Comparison of ENCODE assay signal across 9 mouse cellular contexts in the genomic region with DNA sequence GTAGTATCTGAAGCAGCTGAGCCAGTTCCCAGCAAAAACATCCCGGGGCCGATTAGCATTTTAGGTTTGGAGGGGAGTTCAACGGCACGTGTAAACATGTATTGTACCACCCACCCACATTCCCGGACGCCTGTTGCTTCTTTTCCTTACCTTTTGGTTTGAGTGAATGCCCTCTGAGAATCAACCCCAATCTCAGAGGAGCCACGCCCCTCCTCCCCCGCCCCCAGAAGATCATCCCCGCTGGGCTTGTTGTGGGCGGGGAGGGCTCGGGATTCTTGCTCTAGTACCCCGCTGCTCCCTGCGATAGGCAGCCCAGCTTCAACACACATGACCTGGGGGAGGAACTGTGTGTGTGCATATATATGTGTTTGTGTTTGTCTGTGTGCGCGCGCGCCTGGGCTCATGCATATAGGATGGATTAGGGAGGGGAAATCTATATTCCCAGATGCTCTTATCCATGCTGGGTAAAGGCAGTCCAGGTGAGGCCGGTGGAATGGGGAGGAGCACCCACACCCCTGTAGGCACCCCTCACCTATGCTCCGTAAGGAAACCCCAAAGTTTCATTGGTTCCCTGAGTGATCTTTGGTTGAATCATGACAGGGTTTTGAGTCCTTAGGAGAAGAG. TPM values are rescaled to one million over a fixed set of nuclear protein-coding genes. Genes with fewer than 3 reads are reported as not detected.
A peak's percentile ranks its signal among the peaks of the same experiment; 100 is the strongest.
DNase-seq lines count a peak whose midpoint lies in the region; ATAC-seq and TF ChIP-seq lines count a peak whose summit lies in the region.
"Had no signal": no experiment of that assay in that cellular context is flagged by ENCODE, and none has a peak within 500 bp of the region (broad histone marks: within the 10 kb centered on the region; RNA-seq: fewer than 3 reads in every experiment).

No protein-coding gene starts in this region.

- no peaks in the 10 kb centered on the region for H3K4me1 ChIP-seq in lung, embryonic 14.5 days (ENCODE audit: insufficient read depth)
- H3K4me1 ChIP-seq in embryonic facial prominence, embryonic 15.5 days: 0 out of 2 replicates have a peak, but pooled peaks cover 8% of the 10 kb centered on the region
- no peaks in the 10 kb centered on the region for H3K4me1 ChIP-seq in intestine, embryonic 14.5 days (replicated peaks; ENCODE audit: control insufficient read depth, insufficient read depth, low read length)
- peaks cover 8% of the 10 kb centered on the region for H3K4me1 ChIP-seq in midbrain, embryonic 16.5 days (ENCODE audit: control insufficient read depth, insufficient read depth, low read length)

- peak overlapping the region; percentile 35 for H3K4me2 ChIP-seq in lung, embryonic 14.5 days
- peak overlapping the region; percentile 26 for H3K4me2 ChIP-seq in embryonic facial prominence, embryonic 15.5 days (replicated peaks)
- peak overlapping the region; percentile 28; the same call in 1 of the 2 replicates for H3K4me2 ChIP-seq in intestine, embryonic 14.5 days (ENCODE audit: low read length)
- peak overlapping the region; percentile 58 for H3K4me2 ChIP-seq in midbrain, embryonic 16.5 days (ENCODE audit: low read length)

- no peak for TF ChIP-seq CTCF in lung, embryonic 14.5 days (IDR thresholded peaks at IDR 0.05; ENCODE audit: low read depth)

- no peaks in the 10 kb centered on the region for H3K9me3 ChIP-seq in lung, embryonic 14.5 days (ENCODE audit: low read depth, low read length)
- H3K9me3 ChIP-seq in embryonic facial prominence, embryonic 15.5 days (replicated peaks): no peaks in the 10 kb centered on the region
- H3K9me3 ChIP-seq in intestine, embryonic 14.5 days (ENCODE audit: control insufficient read depth, low read length): no peaks in the 10 kb centered on the region
- H3K9me3 ChIP-seq in midbrain, embryonic 16.5 days (replicated peaks; ENCODE audit: control insufficient read depth, low read length, poor library complexity, severe bottlenecking): no peaks in the 10 kb centered on the region

- 4% methylated on average over 19 of the region's 19 CpGs for WGBS in lung, embryonic 14.5 days
- WGBS in embryonic facial prominence, embryonic 15.5 days: 3% methylated on average over 19 of the region's 19 CpGs
- WGBS in intestine, embryonic 14.5 days: 3% methylated on average over 19 of the region's 19 CpGs
- 5% methylated on average over 19 of the region's 19 CpGs for WGBS in midbrain, embryonic 16.5 days

- no peak for DNase-seq in lung, embryonic 14.5 days
- no peak for DNase-seq in lung, postnatal 14 days
- no peak for DNase-seq in intestine, embryonic 14.5 days (ENCODE audit: low spot score)
- no peak for DNase-seq in urinary bladder, postnatal 14 days (ENCODE audit: low spot score)
- DNase-seq in cerebellum, postnatal 14 days: no peak
- no peak for DNase-seq in adrenal gland, adult (ENCODE audit: inconsistent age in 2 of 2, low spot score in 1 of 2)

- H3K27ac ChIP-seq in lung, embryonic 14.5 days (ENCODE audit: low read depth): no peak overlapping the region
- no peak overlapping the region for H3K27ac ChIP-seq in embryonic facial prominence, embryonic 15.5 days (replicated peaks)
- no peak overlapping the region for H3K27ac ChIP-seq in intestine, embryonic 14.5 days (ENCODE audit: low read depth)
- H3K27ac ChIP-seq in midbrain, embryonic 16.5 days (ENCODE audit: low read length): no peak overlapping the region

- peak; percentile 58; the same call in 1 of the 2 replicates for ATAC-seq in lung, embryonic 14.5 days (ENCODE audit: insufficient read depth)
- peak; percentile 45; the same call in 1 of the 2 replicates for ATAC-seq in embryonic facial prominence, embryonic 15.5 days (ENCODE audit: insufficient number of reproducible peaks, low FRiP score, low TSS enrichment, low read depth)
- 0 out of 2 replicates have a peak, but pooled peaks have one; percentile 11 for ATAC-seq in intestine, embryonic 14.5 days (replicated peaks; ENCODE audit: low FRiP score, low TSS enrichment, low read depth)
- ATAC-seq in midbrain, embryonic 16.5 days: peak; percentile 45; the same call in 1 of the 2 replicates

- H3K9ac ChIP-seq in lung, embryonic 14.5 days: peak overlapping the region; percentile 14; the same call in 1 of the 2 replicates
- H3K9ac ChIP-seq in embryonic facial prominence, embryonic 15.5 days: no peak overlapping the region
- no peak overlapping the region for H3K9ac ChIP-seq in intestine, embryonic 14.5 days (ENCODE audit: low read length)
- peak overlapping the region; percentile 54 for H3K9ac ChIP-seq in midbrain, embryonic 16.5 days (ENCODE audit: low read depth, low read length)

- H3K36me3 ChIP-seq in lung, embryonic 14.5 days (ENCODE audit: insufficient read depth): no peaks in the 10 kb centered on the region
- no peaks in the 10 kb centered on the region for H3K36me3 ChIP-seq in embryonic facial prominence, embryonic 15.5 days
- H3K36me3 ChIP-seq in intestine, embryonic 14.5 days (ENCODE audit: control insufficient read depth, insufficient read depth, low read length): no peaks in the 10 kb centered on the region
- H3K36me3 ChIP-seq in midbrain, embryonic 16.5 days (ENCODE audit: control insufficient read depth, insufficient read depth, low read length): no peaks in the 10 kb centered on the region

- no peaks in the 10 kb centered on the region for H3K27me3 ChIP-seq in lung, embryonic 14.5 days (ENCODE audit: insufficient read depth, low read length)
- no peaks in the 10 kb centered on the region for H3K27me3 ChIP-seq in embryonic facial prominence, embryonic 15.5 days
- H3K27me3 ChIP-seq in intestine, embryonic 14.5 days (replicated peaks; ENCODE audit: control insufficient read depth, insufficient read depth, low read length): peaks cover 8% of the 10 kb centered on the region; the same call in 1 of the 2 replicates
- H3K27me3 ChIP-seq in midbrain, embryonic 16.5 days (ENCODE audit: control insufficient read depth, insufficient read depth, low read depth, low read length): no peaks in the 10 kb centered on the region

- H3K4me3 ChIP-seq in lung, embryonic 14.5 days (ENCODE audit: low read depth, low read length): no peak overlapping the region
- no peak overlapping the region; the same call in 1 of the 2 replicates for H3K4me3 ChIP-seq in embryonic facial prominence, embryonic 15.5 days (replicated peaks)
- no peak overlapping the region for H3K4me3 ChIP-seq in intestine, embryonic 14.5 days (ENCODE audit: low read depth, low read length)
- H3K4me3 ChIP-seq in midbrain, embryonic 16.5 days (ENCODE audit: low read depth, low read length): peak overlapping the region; percentile 24

RNA-seq across cellular contexts. Expression of a gene that starts 6.4 kb away (rescaled TPM):
- 68.9 and 71.6 TPM in 2 replicates for polyA plus RNA-seq in lung, embryonic 14.5 days (2014; fragmentation: Nextera tagmentation; extraction: Ambion mirVana)
- polyA plus RNA-seq in embryonic facial prominence, embryonic 15.5 days (2015; fragmentation: Nextera tagmentation; extraction: Ambion mirVana): 62.8 and 68.6 TPM in 2 replicates
- polyA plus RNA-seq in intestine, embryonic 14.5 days (2014; fragmentation: Nextera tagmentation; extraction: Ambion mirVana): 52.7 and 60.6 TPM in 2 replicates
- polyA plus RNA-seq in midbrain, embryonic 16.5 days (2015; fragmentation: Nextera tagmentation; extraction: Ambion mirVana): 48.4 and 50.0 TPM in 2 replicates

RNA-seq across cellular contexts. Expression of a gene that starts 52.4 kb away (rescaled TPM):
- 0.14 and 0.16 TPM in 2 replicates for polyA plus RNA-seq in lung, embryonic 14.5 days (2014; fragmentation: Nextera tagmentation; extraction: Ambion mirVana)
- 0.07 TPM in 1 of 2 replicates, not detected in the other for polyA plus RNA-seq in embryonic facial prominence, embryonic 15.5 days (2015; fragmentation: Nextera tagmentation; extraction: Ambion mirVana)
- not detected in 2 replicates for polyA plus RNA-seq in intestine, embryonic 14.5 days (2014; fragmentation: Nextera tagmentation; extraction: Ambion mirVana)
- polyA plus RNA-seq in midbrain, embryonic 16.5 days (2015; fragmentation: Nextera tagmentation; extraction: Ambion mirVana): not detected in 2 replicates
- polyA plus RNA-seq: large intestine, adult 2 months had no signal

Comparison
In these comparisons a context has a peak if more than half of its experiments do, and no peak if none do; other contexts are left out.
1. H3K9ac ChIP-seq: peak in lung, embryonic 14.5 days (single experiment) and midbrain, embryonic 16.5 days (single experiment); none in embryonic facial prominence, embryonic 15.5 days (single experiment) and intestine, embryonic 14.5 days (single experiment).
2. Peak in every context shown above with its lines, with median percentiles within 50 percentile points of each other: ATAC-seq and H3K4me2 ChIP-seq.